Mouse (Mus musculus) midbrain, postnatal 0 days (tissue): ENCODE data around the gene 1810013L24Rik. TPM values are rescaled to one million over a fixed set of nuclear protein-coding genes. Genes with fewer than 3 reads are reported as not detected.

ENCODE experiments used
- ATAC-seq: fragments of 200-750 bp; cut with Nextera tagmentation; 2 replicates; pipeline ENCODE4 v1.8.0; 2017; ENCODE audit warnings: moderate number of reproducible peaks, mild to moderate bottlenecking, moderate TSS enrichment, moderate library complexity; ENCODE audit not compliant: low FRiP score
- DNase-seq: peaks from one replicate; pipeline ENCODE4 v3.0.0-alpha.2; 2015; ENCODE audit warnings: low spot score
- H3K27ac ChIP-seq: fragments of 300-500 bp; sonication (generic); 2 replicates; pipeline ENCODE4 v1.5.1; 2014; ENCODE audit warnings: low read depth, mild to moderate bottlenecking, low read length, mixed read lengths
- H3K27me3 ChIP-seq: fragments of 300-500 bp; sonication (generic); 2 replicates; pipeline ENCODE4 v1.6.1; 2014; ENCODE audit warnings: low read length, control low read depth, mixed read lengths; ENCODE audit not compliant: insufficient read depth
- H3K36me3 ChIP-seq: fragments of 300-500 bp; sonication (generic); 2 replicates; pipeline ENCODE4 v1.6.1; 2014; ENCODE audit warnings: low read length, control low read depth, mixed read lengths; ENCODE audit not compliant: insufficient read depth
- H3K4me1 ChIP-seq: fragments of 300-500 bp; sonication (generic); 2 replicates; pipeline ENCODE4 v1.6.1; 2014; ENCODE audit warnings: mild to moderate bottlenecking, control low read depth, antibody characterized with exemption, low read length, mixed read lengths; ENCODE audit not compliant: insufficient read depth
- H3K4me2 ChIP-seq: fragments of 300-500 bp; sonication (generic); 2 replicates; pipeline ENCODE4 v1.6.1; 2014; ENCODE audit warnings: low read depth, mild to moderate bottlenecking, low read length, mixed read lengths; ENCODE audit not compliant: poor library complexity, severe bottlenecking
- H3K4me3 ChIP-seq: fragments of 300-500 bp; sonication (generic); 2 replicates; pipeline ENCODE4 v1.5.1; 2014; ENCODE audit warnings: low read depth, mild to moderate bottlenecking, low read length, moderate library complexity
- H3K9ac ChIP-seq: fragments of 300-500 bp; sonication (generic); replicated peaks from 2 replicates; pipeline ENCODE4 v1.6.1; 2014; ENCODE audit warnings: mild to moderate bottlenecking, low read length, moderate library complexity, mixed read lengths; ENCODE audit not compliant: poor library complexity, severe bottlenecking
- H3K9me3 ChIP-seq: fragments of 300-500 bp; sonication (generic); 2 replicates; pipeline ENCODE4 v1.6.1; 2016; ENCODE audit warnings: low read length, control low read depth
- CTCF ChIP-seq: IDR thresholded peaks from 2 replicates; pipeline ENCODE4 v1.5.1; 2016; ENCODE audit warnings: antibody characterized with exemption, mild to moderate bottlenecking
- WGBS: fragments of 180-500 bp; shearing (Covaris S2); extraction: QIAGEN DNeasy Blood & Tissue Kit; methylation state at CpG from one replicate; pipeline ENCODE4 v1.1.7; 2014; 5-methylcytosine and 5-hydroxymethylcytosine counted together
- polyA plus RNA-seq: library from polyadenylated mRNA; unstranded; fragments of >200 nt; fragmentation: Nextera tagmentation; extraction: Ambion mirVana; gene quantifications from 2 replicates; pipeline ENCODE4 v1.2.1, GENCODE M21; 2015
- total RNA-seq: library from RNA; depleted of rRNA; stranded (reverse); fragments of >200 nt; gene quantifications from 2 replicates; pipeline ENCODE4 v1.2.3, GENCODE M21; 2014

Gene 1810013L24Rik
- total and polyA plus RNA-seq, 2 experiments from 2014 or later = 13.6 to 64.0 TPM

DNA sequence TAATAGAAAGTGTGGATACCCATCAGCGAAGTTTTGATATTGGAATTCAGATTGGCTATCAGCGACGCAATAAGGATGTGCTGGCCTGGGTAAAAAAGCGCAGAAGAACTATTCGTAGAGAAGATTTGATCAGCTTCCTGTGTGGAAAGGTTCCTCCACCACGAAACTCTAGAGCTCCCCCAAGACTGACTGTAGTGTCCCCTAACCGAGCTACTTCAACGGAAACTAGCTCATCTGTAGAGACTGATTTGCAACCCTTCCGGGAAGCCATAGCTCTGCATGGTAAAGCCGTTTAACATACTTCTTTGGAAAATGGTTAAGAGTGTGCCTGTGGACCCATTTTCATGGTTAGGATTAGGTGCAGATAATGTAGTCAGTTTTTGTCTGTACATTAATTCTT is 13.1 kb downstream of the 1810013L24Rik start:
- no peaks in the 10 kb centered on the region for H3K9me3 ChIP-seq
- ATAC-seq (no peak), DNase-seq (no peak)
- no peak overlapping the region for H3K4me3 ChIP-seq
- H3K27ac ChIP-seq = no peak overlapping the region
- no peak overlapping the region for H3K9ac ChIP-seq
- WGBS = 93% methylated on average over 10 of the region's 10 CpGs
- H3K4me1 ChIP-seq = no peaks in the 10 kb centered on the region
- H3K36me3 ChIP-seq = peaks cover 14% of the 10 kb centered on the region
- TF ChIP-seq CTCF = no peak
- H3K27me3 ChIP-seq = no peaks in the 10 kb centered on the region
- no peak overlapping the region for H3K4me2 ChIP-seq

DNA sequence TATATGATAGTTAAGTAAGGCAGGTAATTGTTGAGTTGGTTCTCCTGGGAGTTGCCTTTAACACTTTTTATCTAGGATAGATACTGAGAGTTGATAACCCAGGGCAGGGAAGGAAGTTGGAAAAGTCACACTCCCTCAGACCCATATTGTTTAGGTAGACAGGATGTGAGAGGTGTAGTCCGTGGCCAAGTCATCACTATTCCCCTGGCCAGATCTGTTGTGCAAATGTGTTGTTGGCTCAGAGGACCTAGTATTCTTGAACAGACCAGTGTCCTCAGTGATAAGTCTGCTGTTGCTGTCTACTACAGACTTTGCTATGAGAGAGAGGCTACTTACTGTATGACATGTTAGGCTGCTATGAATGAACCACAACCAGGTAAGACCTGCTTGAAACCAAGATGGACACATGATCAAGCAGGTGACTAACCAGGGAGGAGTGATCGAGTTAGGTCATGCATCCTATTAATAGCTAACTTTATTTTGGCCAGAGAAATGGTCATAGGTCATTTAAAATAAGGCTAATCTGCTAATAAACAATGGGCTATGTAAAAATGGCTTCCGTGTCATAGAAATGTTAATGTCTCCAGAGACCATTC is 13.8 kb downstream of the 1810013L24Rik start:
- no peak for ATAC-seq
- no peak overlapping the region for H3K4me2 ChIP-seq
- no peak overlapping the region for H3K27ac ChIP-seq
- no peak overlapping the region for H3K4me3 ChIP-seq
- peaks cover 14% of the 10 kb centered on the region for H3K36me3 ChIP-seq
- no peaks in the 10 kb centered on the region for H3K9me3 ChIP-seq
- no peaks in the 10 kb centered on the region; the same call in 1 of the 2 replicates for H3K4me1 ChIP-seq
- DNase-seq = no peak
- 86% methylated on average over 3 of the region's 3 CpGs for WGBS
- no peak for TF ChIP-seq CTCF
- no peak overlapping the region for H3K9ac ChIP-seq
- H3K27me3 ChIP-seq = no peaks in the 10 kb centered on the region

GRCm38 (mm10) chr16:8845986-8846385 is 16.1 kb downstream of the 1810013L24Rik start:
- H3K27ac ChIP-seq = no peak overlapping the region
- H3K4me3 ChIP-seq = no peak overlapping the region
- no peaks in the 10 kb centered on the region for H3K9me3 ChIP-seq
- no peak for TF ChIP-seq CTCF
- ATAC-seq (no peak), DNase-seq (no peak)
- peaks cover 14% of the 10 kb centered on the region for H3K36me3 ChIP-seq
- no peaks in the 10 kb centered on the region; the same call in 1 of the 2 replicates for H3K4me1 ChIP-seq
- 83% methylated on average over 4 of the region's 4 CpGs for WGBS
- no peak overlapping the region for H3K9ac ChIP-seq
- no peaks in the 10 kb centered on the region for H3K27me3 ChIP-seq
- H3K4me2 ChIP-seq = no peak overlapping the region

DNA sequence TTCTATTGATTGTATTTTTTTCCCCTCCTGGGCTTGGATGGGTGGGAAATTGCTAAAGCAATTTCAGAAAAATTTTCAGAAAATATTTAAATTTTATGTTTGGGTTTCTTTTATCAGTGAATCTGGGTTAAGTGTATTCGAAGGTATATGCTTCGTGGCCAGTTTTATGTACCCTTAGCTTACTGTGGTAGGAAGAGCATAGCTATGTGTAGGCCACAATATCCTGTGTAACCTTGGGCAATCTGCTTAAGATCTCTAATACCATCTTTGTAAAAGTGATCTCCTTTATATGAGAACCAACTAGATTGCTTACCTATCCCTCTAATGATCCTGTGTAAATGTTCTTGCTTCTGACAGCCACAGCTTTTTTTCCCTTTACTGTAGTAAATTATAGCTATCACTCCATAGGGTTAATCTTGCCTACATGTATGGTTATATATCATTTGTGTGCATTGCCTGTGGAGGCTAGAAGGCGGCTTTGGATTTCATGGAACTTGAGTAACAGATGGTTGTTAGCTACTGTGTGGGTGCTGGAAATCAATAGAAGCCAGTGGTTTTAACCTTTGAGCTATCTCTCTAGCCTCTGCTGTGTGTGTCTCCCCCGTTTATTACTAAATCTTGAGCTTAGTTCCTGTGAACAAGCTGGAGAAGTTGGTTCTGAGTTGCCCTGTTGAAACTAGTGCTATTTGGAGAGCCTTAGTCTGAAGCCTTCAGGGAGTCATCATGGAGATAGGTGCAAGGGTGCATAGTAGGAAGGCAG is 18.6 kb downstream of the 1810013L24Rik start:
- Histone ChIP-seq H3K27ac (no peak overlapping the region), H3K9me3 (no peaks in the 10 kb centered on the region), H3K36me3 (peaks cover 12% of the 10 kb centered on the region), H3K4me3 (no peak overlapping the region), H3K27me3 (no peaks in the 10 kb centered on the region), H3K4me2 (no peak overlapping the region), H3K9ac (no peak overlapping the region), H3K4me1 (no peaks in the 10 kb centered on the region; the same call in 1 of the 2 replicates)
- DNase-seq (no peak), ATAC-seq (no peak)
- TF ChIP-seq CTCF = no peak
- WGBS = 88% methylated on average over 4 of the region's 4 CpGs

- WGBS = 76% methylated on average over 1 of the region's 1 CpGs
- Histone ChIP-seq H3K9me3 (no peaks in the 10 kb centered on the region), H3K36me3 (peaks cover 6% of the 10 kb centered on the region), H3K27me3 (no peaks in the 10 kb centered on the region), H3K9ac (no peak overlapping the region), H3K4me1 (no peaks in the 10 kb centered on the region; the same call in 1 of the 2 replicates), H3K4me3 (no peak overlapping the region), H3K27ac (no peak overlapping the region), H3K4me2 (no peak overlapping the region)
- TF ChIP-seq CTCF = no peak
- no peak for DNase-seq
- no peak for ATAC-seq
Measured at GRCm38 (mm10) chr16:8849929-8850328, 20.0 kb downstream of the 1810013L24Rik start.

- no peaks in the 10 kb centered on the region for H3K4me1 ChIP-seq
- no peak for TF ChIP-seq CTCF
- 99% methylated on average over 2 of the region's 2 CpGs for WGBS
- ATAC-seq (no peak), DNase-seq (no peak)
- peaks cover 15% of the 10 kb centered on the region; the same call in 1 of the 2 replicates for H3K36me3 ChIP-seq
- H3K27ac ChIP-seq = no peak overlapping the region
- no peaks in the 10 kb centered on the region for H3K9me3 ChIP-seq
- H3K4me3 ChIP-seq = no peak overlapping the region
- no peaks in the 10 kb centered on the region for H3K27me3 ChIP-seq
- no peak overlapping the region for H3K9ac ChIP-seq
- H3K4me2 ChIP-seq = no peak overlapping the region
Measured at GRCm38 (mm10) chr16:8855143-8855542, 25.2 kb downstream of the 1810013L24Rik start.
